Mouse (Mus musculus) forebrain, postnatal 0 days (tissue): ENCODE data around the gene Mcam. TPM values are rescaled to one million over a fixed set of nuclear protein-coding genes. Genes with fewer than 3 reads are reported as not detected.

Source experiments
- ATAC-seq: fragments of 200-750 bp; cut with Nextera tagmentation; 2 replicates; pipeline ENCODE4 v1.8.0; 2017; ENCODE audit warnings: mild to moderate bottlenecking, moderate library complexity
- DNase-seq: peaks from one replicate; pipeline ENCODE4 v3.0.0-alpha.2; 2015
- H3K27ac ChIP-seq: fragments of 300-500 bp; sonication (generic); 2 replicates; pipeline ENCODE4 v1.5.1; 2014; ENCODE audit warnings: low read depth, mild to moderate bottlenecking, antibody characterized with exemption, low read length, moderate library complexity, mixed read lengths
- H3K27me3 ChIP-seq: fragments of 300-500 bp; sonication (generic); 2 replicates; pipeline ENCODE4 v1.6.1; 2014; ENCODE audit warnings: mild to moderate bottlenecking, low read length, mixed read lengths; ENCODE audit not compliant: insufficient read depth
- H3K36me3 ChIP-seq: fragments of 300-500 bp; sonication (generic); 2 replicates; pipeline ENCODE4 v1.6.1; 2014; ENCODE audit warnings: mild to moderate bottlenecking, moderate library complexity; ENCODE audit not compliant: insufficient read depth
- H3K4me1 ChIP-seq: fragments of 300-500 bp; sonication (generic); 2 replicates; pipeline ENCODE4 v1.6.1; 2014; ENCODE audit warnings: antibody characterized with exemption; ENCODE audit not compliant: insufficient read depth
- H3K4me2 ChIP-seq: fragments of 300-500 bp; sonication (generic); 2 replicates; pipeline ENCODE4 v1.6.1; 2014; ENCODE audit warnings: low read depth, mild to moderate bottlenecking, moderate library complexity
- H3K4me3 ChIP-seq: fragments of 300-500 bp; sonication (generic); 2 replicates; pipeline ENCODE4 v1.5.1; 2014; ENCODE audit warnings: low read depth, low read length, mixed read lengths
- H3K9ac ChIP-seq: fragments of 300-500 bp; sonication (generic); 2 replicates; pipeline ENCODE4 v1.6.1; 2014; ENCODE audit warnings: mild to moderate bottlenecking
- H3K9me3 ChIP-seq: fragments of 300-500 bp; sonication (generic); 2 replicates; pipeline ENCODE4 v1.6.1; 2016; ENCODE audit warnings: low read length
- CTCF ChIP-seq: sonication (generic); IDR thresholded peaks from 2 replicates; pipeline ENCODE4 v1.5.1; 2016; ENCODE audit warnings: antibody characterized with exemption, control low read depth, low read depth
- WGBS: fragments of 180-500 bp; shearing (Covaris S2); extraction: QIAGEN DNeasy Blood & Tissue Kit; methylation state at CpG from one replicate; pipeline ENCODE4 v1.1.7; 2014; 5-methylcytosine and 5-hydroxymethylcytosine counted together
- polyA plus RNA-seq: library from polyadenylated mRNA; unstranded; fragments of >200 nt; fragmentation: Nextera tagmentation; extraction: Ambion mirVana; gene quantifications from 2 replicates; pipeline ENCODE4 v1.2.1, GENCODE M21; 2015
- total RNA-seq: library from RNA; depleted of rRNA; stranded (reverse); fragments of >200 nt; gene quantifications from 2 replicates; pipeline ENCODE4 v1.2.3, GENCODE M21; 2014

Mcam gene
- total and polyA plus RNA-seq, 2 experiments from 2014 or later, result 5.0 to 21.1 TPM

- Histone ChIP-seq H3K36me3 (no peaks in the 10 kb centered on the region), H3K9ac (no peak overlapping the region), H3K4me1 (peaks cover 27% of the 10 kb centered on the region; the same call in 1 of the 2 replicates), H3K4me2 (no peak overlapping the region), H3K27ac (no peak overlapping the region), H3K4me3 (no peak overlapping the region), H3K9me3 (no peaks in the 10 kb centered on the region), H3K27me3 (no peaks in the 10 kb centered on the region)
- 92% methylated on average over 7 of the region's 7 CpGs for WGBS
- ATAC-seq, result no peak
- DNase-seq, result no peak
- no peak for TF ChIP-seq CTCF
Measured at GRCm38 (mm10) chr9:44104881-44105280, 29.4 kb upstream of the Mcam start.

- Histone ChIP-seq H3K4me3 (no peak overlapping the region), H3K36me3 (no peaks in the 10 kb centered on the region), H3K9ac (no peak overlapping the region), H3K27me3 (no peaks in the 10 kb centered on the region), H3K4me1 (peaks cover 34% of the 10 kb centered on the region; the same call in 1 of the 2 replicates), H3K27ac (no peak overlapping the region), H3K4me2 (no peak overlapping the region), H3K9me3 (no peaks in the 10 kb centered on the region)
- ATAC-seq (no peak), DNase-seq (no peak)
- TF ChIP-seq CTCF, result no peak
- 90% methylated on average over 10 of the region's 10 CpGs for WGBS
Measured at GRCm38 (mm10) chr9:44105781-44106180, 28.5 kb upstream of the Mcam start.

DNA sequence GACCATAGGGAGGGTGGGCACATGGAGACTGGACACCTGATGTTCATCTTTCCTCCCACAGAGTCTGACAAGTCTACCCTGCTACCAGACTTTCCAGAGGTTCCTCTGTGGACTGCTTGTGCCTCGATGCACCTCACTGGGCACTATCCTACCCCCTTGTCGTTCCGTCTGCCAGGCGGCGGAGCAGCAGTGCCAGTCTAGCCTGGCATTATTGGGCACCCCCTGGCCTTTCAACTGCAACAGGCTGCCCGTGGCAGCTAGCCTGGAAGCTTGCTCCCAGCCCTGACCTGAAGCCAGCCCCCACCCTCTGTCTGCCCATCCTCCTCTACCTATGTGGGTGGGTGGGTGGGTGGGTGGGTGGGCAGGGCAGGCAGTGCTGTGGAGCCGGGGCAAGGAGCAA is 28.1 kb upstream of the Mcam start:
- no peak for ATAC-seq
- Histone ChIP-seq H3K9me3 (no peaks in the 10 kb centered on the region), H3K4me1 (peaks cover 34% of the 10 kb centered on the region; the same call in 1 of the 2 replicates), H3K4me3 (no peak overlapping the region), H3K36me3 (no peaks in the 10 kb centered on the region), H3K4me2 (no peak overlapping the region), H3K27me3 (no peaks in the 10 kb centered on the region), H3K9ac (no peak overlapping the region), H3K27ac (no peak overlapping the region)
- no peak for TF ChIP-seq CTCF
- DNase-seq, result no peak
- WGBS, result 76% methylated on average over 7 of the region's 7 CpGs

- Histone ChIP-seq H3K27ac (peak overlapping the region; percentile 69), H3K4me3 (no peak overlapping the region), H3K27me3 (no peaks in the 10 kb centered on the region), H3K4me1 (peaks cover 34% of the 10 kb centered on the region; the same call in 1 of the 2 replicates), H3K9me3 (no peaks in the 10 kb centered on the region), H3K36me3 (no peaks in the 10 kb centered on the region), H3K9ac (no peak overlapping the region), H3K4me2 (peak overlapping the region; percentile 37; the same call in 1 of the 2 replicates)
- no peak for DNase-seq
- no peak for TF ChIP-seq CTCF
- 66% methylated on average over 4 of the region's 4 CpGs for WGBS
- no peak for ATAC-seq
Measured at GRCm38 (mm10) chr9:44106596-44106995, 27.7 kb upstream of the Mcam start.

- H3K9me3 ChIP-seq, result no peaks in the 10 kb centered on the region
- peak within 1 kb of the TSS; percentile 69 for H3K27ac ChIP-seq
- no peaks in the 10 kb centered on the region for H3K27me3 ChIP-seq
- peak; percentile 86 for ATAC-seq
- H3K4me1 ChIP-seq, result peaks cover 34% of the 10 kb centered on the region; the same call in 1 of the 2 replicates
- no peak within 1 kb of the TSS for H3K4me3 ChIP-seq
- H3K4me2 ChIP-seq, result peak within 1 kb of the TSS; percentile 37
- no peaks in the 10 kb centered on the region for H3K36me3 ChIP-seq
- WGBS, result 17% methylated on average over 8 of the region's 8 CpGs
- peak within 1 kb of the TSS; percentile 31; the same call in 1 of the 2 replicates for H3K9ac ChIP-seq
- DNase-seq, result peak; percentile 75
- no peak for TF ChIP-seq CTCF
Measured at GRCm38 (mm10) chr9:44107110-44107509, 27.2 kb upstream of the Mcam start, which contains the start of gene C1qtnf5. C1qtnf5 (plus strand) TSS chr9:44107245.

DNA sequence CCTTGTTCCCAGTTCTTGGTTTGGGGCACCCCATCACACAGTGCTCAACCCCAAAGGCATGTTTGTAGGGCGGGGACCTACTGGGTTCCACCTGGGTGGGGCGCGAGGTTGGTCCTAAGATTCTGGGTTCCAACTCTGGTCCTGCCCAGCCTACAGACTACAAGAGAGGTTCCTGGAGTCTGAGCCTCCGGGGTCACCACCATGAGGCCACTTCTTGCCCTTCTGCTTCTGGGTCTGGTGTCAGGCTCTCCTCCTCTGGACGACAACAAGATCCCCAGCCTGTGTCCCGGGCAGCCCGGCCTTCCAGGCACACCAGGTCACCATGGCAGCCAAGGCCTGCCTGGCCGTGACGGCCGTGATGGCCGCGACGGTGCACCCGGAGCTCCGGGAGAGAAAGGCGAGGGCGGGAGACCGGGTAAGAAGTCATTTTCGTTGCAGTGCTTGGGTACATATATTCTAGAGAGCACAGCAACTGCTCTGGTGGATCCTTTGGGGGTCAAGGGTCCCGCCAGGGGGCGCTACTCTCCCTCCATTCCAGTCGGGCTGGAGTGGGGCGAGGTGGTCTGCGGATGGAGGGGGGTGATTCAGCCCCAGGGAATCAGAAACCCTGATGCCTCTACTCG is 26.6 kb upstream of the Mcam start:
- ATAC-seq (peak; percentile 45), DNase-seq (no peak)

DNA sequence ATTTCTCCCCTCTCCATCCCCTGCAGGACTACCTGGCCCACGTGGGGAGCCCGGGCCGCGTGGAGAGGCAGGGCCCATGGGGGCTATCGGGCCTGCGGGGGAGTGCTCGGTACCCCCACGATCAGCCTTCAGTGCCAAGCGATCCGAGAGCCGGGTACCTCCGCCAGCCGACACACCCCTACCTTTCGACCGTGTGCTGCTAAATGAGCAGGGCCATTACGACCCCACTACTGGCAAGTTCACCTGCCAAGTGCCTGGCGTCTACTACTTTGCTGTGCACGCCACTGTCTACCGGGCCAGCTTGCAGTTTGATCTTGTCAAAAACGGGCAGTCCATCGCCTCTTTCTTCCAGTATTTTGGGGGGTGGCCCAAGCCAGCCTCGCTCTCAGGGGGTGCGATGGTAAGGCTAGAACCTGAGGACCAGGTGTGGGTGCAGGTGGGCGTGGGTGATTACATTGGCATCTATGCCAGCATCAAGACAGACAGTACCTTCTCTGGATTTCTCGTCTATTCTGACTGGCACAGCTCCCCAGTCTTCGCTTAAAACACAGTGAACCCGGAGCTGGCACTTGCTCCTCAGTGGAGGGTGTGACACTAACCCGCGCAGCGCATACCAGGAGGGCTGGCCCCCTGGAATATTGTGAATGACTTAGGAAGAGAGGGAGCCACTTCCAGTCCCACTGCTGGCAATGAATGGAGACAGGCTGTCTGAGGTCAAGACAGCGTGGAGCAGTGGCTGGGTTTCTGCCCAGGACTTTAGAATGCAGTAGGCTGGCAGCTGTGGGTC is 25.8 kb upstream of the Mcam start:
- DNase-seq (no peak), ATAC-seq (no peak)
- Histone ChIP-seq H3K9me3 (no peaks in the 10 kb centered on the region), H3K36me3 (no peaks in the 10 kb centered on the region), H3K27me3 (no peaks in the 10 kb centered on the region), H3K4me1 (peaks cover 34% of the 10 kb centered on the region; the same call in 1 of the 2 replicates), H3K4me2 (peak overlapping the region; percentile 37), H3K4me3 (no peak overlapping the region), H3K9ac (peak overlapping the region; percentile 31; the same call in 1 of the 2 replicates), H3K27ac (no peak overlapping the region)
- no peak for TF ChIP-seq CTCF
- WGBS, result 73% methylated on average over 31 of the region's 31 CpGs

More for the DNA sequence above, 26.6 kb upstream of the Mcam start:
- Histone ChIP-seq H3K9me3 (no peaks in the 10 kb centered on the region), H3K9ac (peak overlapping the region; percentile 31; the same call in 1 of the 2 replicates), H3K4me3 (no peak overlapping the region), H3K4me1 (peaks cover 34% of the 10 kb centered on the region; the same call in 1 of the 2 replicates), H3K36me3 (no peaks in the 10 kb centered on the region), H3K27ac (peak overlapping the region; percentile 69), H3K27me3 (no peaks in the 10 kb centered on the region), H3K4me2 (peak overlapping the region; percentile 37)
- WGBS, result 34% methylated on average over 25 of the region's 25 CpGs
- TF ChIP-seq CTCF, result peak; percentile 51
